Mouse (Mus musculus): ENCODE measurements around the gene Slc22a21. TPM values are rescaled to one million over a fixed set of nuclear protein-coding genes. Genes with fewer than 3 reads are reported as not detected.

Slc22a21 gene
- polyA plus RNA-seq, 1 experiment from 2014 or later, result 2.4 TPM

DNA sequence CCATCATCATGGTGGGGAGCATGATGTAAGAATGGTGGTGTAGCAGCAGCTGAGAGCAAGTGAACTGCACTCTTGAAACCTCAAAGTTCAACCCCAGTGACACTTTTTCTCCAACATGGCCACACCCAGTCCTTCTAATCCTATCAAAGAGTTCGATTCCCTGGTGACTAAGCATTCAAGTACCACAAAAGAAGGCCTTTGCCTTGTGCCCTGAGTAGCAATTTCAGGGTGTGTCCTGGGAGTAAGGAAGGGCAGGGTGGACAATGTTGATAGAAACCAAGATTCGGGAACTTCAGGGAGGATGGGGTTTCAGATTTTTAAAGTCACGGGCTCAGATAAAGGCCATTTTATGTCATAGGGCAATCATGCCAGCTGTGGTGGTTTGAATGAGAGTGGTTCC is 50.4 kb downstream of the Slc22a21 start:
- Histone ChIP-seq H3K4me3 (replicated peaks; ENCODE audit: low read depth, low read length) (no peak overlapping the region), H3K27ac (replicated peaks; ENCODE audit: low read depth, low read length) (no peak overlapping the region), H3K4me1 (ENCODE audit: control insufficient read depth, insufficient read depth, low read length) (no peaks in the 10 kb centered on the region), H3K27me3 (ENCODE audit: control insufficient read depth, insufficient read depth, low read length) (no peaks in the 10 kb centered on the region), H3K4me2 (ENCODE audit: low read length) (no peak overlapping the region), H3K9me3 (ENCODE audit: control insufficient read depth, low read length) (no peaks in the 10 kb centered on the region), H3K36me3 (ENCODE audit: control insufficient read depth, insufficient read depth, low read length) (no peaks in the 10 kb centered on the region), H3K9ac (replicated peaks; ENCODE audit: low read length) (no peak overlapping the region)
- ATAC-seq (ENCODE audit: low FRiP score, low TSS enrichment) (no peak), DNase-seq (no peak)
- WGBS, result 72% methylated on average over 3 of the region's 3 CpGs

GRCm38 (mm10) chr11:53928585-53928984 is 51.5 kb downstream of the Slc22a21 start:
- ATAC-seq (ENCODE audit: low FRiP score, low TSS enrichment), result no peak

DNA sequence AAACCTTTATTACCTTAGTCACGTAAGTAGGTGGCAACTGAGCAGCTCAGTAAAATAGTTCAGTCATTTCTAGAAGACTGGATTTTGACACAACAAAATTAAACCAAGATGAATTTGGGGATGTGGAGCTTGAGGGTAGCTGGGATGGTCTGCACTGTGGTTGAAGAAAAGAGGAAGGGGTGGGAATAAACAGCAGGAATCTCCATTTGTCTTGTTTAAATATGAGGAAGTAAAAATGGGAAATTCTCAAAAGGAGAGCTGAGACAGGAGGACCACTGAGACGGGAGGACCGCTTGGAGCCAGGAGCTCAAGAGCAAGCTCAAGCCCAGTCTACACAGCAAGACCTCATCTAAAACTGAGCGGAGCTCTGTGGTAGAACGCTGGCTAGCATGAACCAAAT is 53.8 kb downstream of the Slc22a21 start:
- no peaks in the 10 kb centered on the region for H3K4me1 ChIP-seq (ENCODE audit: control insufficient read depth, insufficient read depth, low read length)
- no peak for ATAC-seq (ENCODE audit: low FRiP score, low TSS enrichment)
- no peaks in the 10 kb centered on the region for H3K9me3 ChIP-seq (ENCODE audit: control insufficient read depth, low read length)
- H3K4me2 ChIP-seq (ENCODE audit: low read length), result no peak overlapping the region
- WGBS, result 92% methylated on average over 5 of the region's 5 CpGs
- H3K27me3 ChIP-seq (ENCODE audit: control insufficient read depth, insufficient read depth, low read length), result no peaks in the 10 kb centered on the region
- H3K27ac ChIP-seq (replicated peaks; ENCODE audit: low read depth, low read length), result no peak overlapping the region
- no peak overlapping the region for H3K4me3 ChIP-seq (replicated peaks; ENCODE audit: low read depth, low read length)
- no peak for DNase-seq
- no peak overlapping the region for H3K9ac ChIP-seq (replicated peaks; ENCODE audit: low read length)
- no peaks in the 10 kb centered on the region for H3K36me3 ChIP-seq (ENCODE audit: control insufficient read depth, insufficient read depth, low read length)

More at GRCm38 (mm10) chr11:53928585-53928984, 51.5 kb downstream of the Slc22a21 start:
- H3K9me3 ChIP-seq (ENCODE audit: control insufficient read depth, low read length), result no peaks in the 10 kb centered on the region
- no peaks in the 10 kb centered on the region for H3K4me1 ChIP-seq (ENCODE audit: control insufficient read depth, insufficient read depth, low read length)
- H3K4me3 ChIP-seq (replicated peaks; ENCODE audit: low read depth, low read length), result no peak overlapping the region
- no peaks in the 10 kb centered on the region for H3K36me3 ChIP-seq (ENCODE audit: control insufficient read depth, insufficient read depth, low read length)
- H3K9ac ChIP-seq (replicated peaks; ENCODE audit: low read length), result no peak overlapping the region
- H3K27ac ChIP-seq (replicated peaks; ENCODE audit: low read depth, low read length), result no peak overlapping the region
- 89% methylated on average over 3 of the region's 3 CpGs for WGBS
- H3K4me2 ChIP-seq (ENCODE audit: low read length), result no peak overlapping the region
- no peak for DNase-seq
- no peaks in the 10 kb centered on the region for H3K27me3 ChIP-seq (ENCODE audit: control insufficient read depth, insufficient read depth, low read length)

- no peak overlapping the region for H3K4me3 ChIP-seq (replicated peaks; ENCODE audit: low read depth, low read length)
- DNase-seq (no peak), ATAC-seq (ENCODE audit: low FRiP score, low TSS enrichment) (no peak)
- H3K27me3 ChIP-seq (ENCODE audit: control insufficient read depth, insufficient read depth, low read length), result no peaks in the 10 kb centered on the region
- whole genome bisulfite sequencing, result 97% methylated on average over 4 of the region's 4 CpGs
- no peak overlapping the region for H3K4me2 ChIP-seq (ENCODE audit: low read length)
- no peaks in the 10 kb centered on the region for H3K4me1 ChIP-seq (ENCODE audit: control insufficient read depth, insufficient read depth, low read length)
- H3K9me3 ChIP-seq (ENCODE audit: control insufficient read depth, low read length), result no peaks in the 10 kb centered on the region
- no peak overlapping the region for H3K27ac ChIP-seq (replicated peaks; ENCODE audit: low read depth, low read length)
- no peak overlapping the region for H3K9ac ChIP-seq (replicated peaks; ENCODE audit: low read length)
- no peaks in the 10 kb centered on the region for H3K36me3 ChIP-seq (ENCODE audit: control insufficient read depth, insufficient read depth, low read length)
Measured at GRCm38 (mm10) chr11:53918851-53919250, 61.3 kb downstream of the Slc22a21 start.

DNA sequence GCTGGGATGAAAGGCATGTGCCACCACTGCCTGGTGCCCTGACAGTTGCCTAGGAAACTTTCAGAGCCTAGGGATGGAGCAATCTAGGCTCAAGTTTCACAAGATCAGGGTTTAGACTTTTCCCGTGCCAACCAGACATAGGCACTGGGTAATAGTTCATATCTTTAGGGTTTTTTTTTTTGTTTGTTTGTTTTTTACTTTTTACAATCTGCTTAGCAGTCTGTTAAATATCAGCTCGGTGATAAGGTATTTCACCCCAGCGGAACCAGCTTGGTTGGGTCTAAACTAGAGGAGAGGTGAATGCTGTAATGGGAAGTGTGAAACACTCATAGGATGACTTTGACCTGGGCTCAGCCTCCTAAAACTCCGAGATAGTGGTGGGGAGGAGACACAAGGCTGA is 69.1 kb downstream of the Slc22a21 start:
- no peak overlapping the region for H3K27ac ChIP-seq (replicated peaks; ENCODE audit: low read depth, low read length)
- 87% methylated on average over 4 of the region's 4 CpGs for WGBS
- H3K4me1 ChIP-seq (ENCODE audit: control insufficient read depth, insufficient read depth, low read length), result no peaks in the 10 kb centered on the region
- no peaks in the 10 kb centered on the region for H3K36me3 ChIP-seq (ENCODE audit: control insufficient read depth, insufficient read depth, low read length)
- no peak for DNase-seq
- H3K9ac ChIP-seq (replicated peaks; ENCODE audit: low read length), result no peak overlapping the region
- ATAC-seq (ENCODE audit: low FRiP score, low TSS enrichment), result no peak
- no peak overlapping the region for H3K4me3 ChIP-seq (replicated peaks; ENCODE audit: low read depth, low read length)
- H3K27me3 ChIP-seq (ENCODE audit: control insufficient read depth, insufficient read depth, low read length), result no peaks in the 10 kb centered on the region
- H3K4me2 ChIP-seq (ENCODE audit: low read length), result no peak overlapping the region
- H3K9me3 ChIP-seq (ENCODE audit: control insufficient read depth, low read length), result no peaks in the 10 kb centered on the region

DNA sequence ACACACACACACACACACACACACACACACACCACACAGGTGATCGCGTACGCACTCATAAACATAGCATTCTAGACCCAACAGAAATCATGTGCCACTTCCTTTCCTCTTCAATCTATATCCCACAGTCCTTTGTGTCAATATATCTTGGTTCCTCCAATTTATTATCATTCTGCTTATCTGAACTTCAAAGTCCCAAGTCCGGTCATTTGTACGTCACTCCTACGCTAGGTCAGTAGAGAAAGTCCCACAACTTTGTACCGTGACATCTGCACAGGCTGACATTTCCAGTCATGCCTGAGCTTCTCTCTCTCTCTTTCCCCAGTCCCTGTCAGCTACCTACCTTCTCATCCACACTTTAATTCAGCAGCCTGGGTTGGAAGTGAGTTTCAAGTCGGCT is 71.4 kb downstream of the Slc22a21 start:
- no peak overlapping the region for H3K4me2 ChIP-seq (ENCODE audit: low read length)
- H3K4me3 ChIP-seq (replicated peaks; ENCODE audit: low read depth, low read length), result no peak overlapping the region
- no peak for DNase-seq
- H3K36me3 ChIP-seq (ENCODE audit: control insufficient read depth, insufficient read depth, low read length), result no peaks in the 10 kb centered on the region
- H3K9me3 ChIP-seq (ENCODE audit: control insufficient read depth, low read length), result no peaks in the 10 kb centered on the region
- no peak for ATAC-seq (ENCODE audit: low FRiP score, low TSS enrichment)
- H3K27me3 ChIP-seq (ENCODE audit: control insufficient read depth, insufficient read depth, low read length), result no peaks in the 10 kb centered on the region
- 94% methylated on average over 8 of the region's 8 CpGs for WGBS
- no peak overlapping the region for H3K9ac ChIP-seq (replicated peaks; ENCODE audit: low read length)
- H3K27ac ChIP-seq (replicated peaks; ENCODE audit: low read depth, low read length), result no peak overlapping the region
- no peaks in the 10 kb centered on the region for H3K4me1 ChIP-seq (ENCODE audit: control insufficient read depth, insufficient read depth, low read length)

GRCm38 (mm10) chr11:53904534-53904925 is 75.6 kb downstream of the Slc22a21 start:
- no peak for DNase-seq
- Histone ChIP-seq H3K9ac (replicated peaks; ENCODE audit: low read length) (no peak overlapping the region), H3K9me3 (ENCODE audit: control insufficient read depth, low read length) (no peaks in the 10 kb centered on the region), H3K27ac (replicated peaks; ENCODE audit: low read depth, low read length) (no peak overlapping the region), H3K4me2 (ENCODE audit: low read length) (no peak overlapping the region), H3K36me3 (ENCODE audit: control insufficient read depth, insufficient read depth, low read length) (no peaks in the 10 kb centered on the region), H3K4me1 (ENCODE audit: control insufficient read depth, insufficient read depth, low read length) (no peaks in the 10 kb centered on the region), H3K27me3 (ENCODE audit: control insufficient read depth, insufficient read depth, low read length) (no peaks in the 10 kb centered on the region), H3K4me3 (replicated peaks; ENCODE audit: low read depth, low read length) (no peak overlapping the region)
- 79% methylated on average over 9 of the region's 9 CpGs for WGBS
- ATAC-seq (ENCODE audit: low FRiP score, low TSS enrichment), result no peak

GRCm38 (mm10) chr11:53903781-53904533 is 76.2 kb downstream of the Slc22a21 start:
- no peaks in the 10 kb centered on the region for H3K27me3 ChIP-seq (ENCODE audit: control insufficient read depth, insufficient read depth, low read length)
- H3K9me3 ChIP-seq (ENCODE audit: control insufficient read depth, low read length), result no peaks in the 10 kb centered on the region
- H3K9ac ChIP-seq (replicated peaks; ENCODE audit: low read length), result no peak overlapping the region
- H3K27ac ChIP-seq (replicated peaks; ENCODE audit: low read depth, low read length), result no peak overlapping the region
- H3K4me3 ChIP-seq (replicated peaks; ENCODE audit: low read depth, low read length), result no peak overlapping the region
- 59% methylated on average over 16 of the region's 16 CpGs for WGBS
- ATAC-seq (ENCODE audit: low FRiP score, low TSS enrichment) (no peak), DNase-seq (no peak)
- H3K36me3 ChIP-seq (ENCODE audit: control insufficient read depth, insufficient read depth, low read length), result no peaks in the 10 kb centered on the region
- H3K4me1 ChIP-seq (ENCODE audit: control insufficient read depth, insufficient read depth, low read length), result no peaks in the 10 kb centered on the region
- H3K4me2 ChIP-seq (ENCODE audit: low read length), result no peak overlapping the region

DNA sequence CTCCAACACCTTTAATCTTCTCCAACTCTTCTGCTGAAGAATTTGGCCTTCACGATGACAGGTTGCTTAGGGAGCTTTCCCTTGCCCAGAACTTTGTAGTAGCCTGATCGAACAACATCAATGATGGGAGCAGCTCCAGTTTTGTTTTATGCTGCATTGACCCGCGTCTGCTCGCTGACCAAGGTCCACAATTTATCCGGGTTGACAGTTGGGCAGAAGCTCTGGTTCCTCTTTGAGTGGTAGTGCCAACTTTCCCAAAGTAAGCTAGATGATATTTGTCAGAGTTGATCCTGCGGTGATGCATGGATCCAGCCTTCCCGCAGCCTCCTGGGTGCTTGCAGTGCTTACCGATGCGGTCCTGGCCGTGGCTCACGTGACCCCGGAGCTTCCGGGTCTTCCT is 77.4 kb downstream of the Slc22a21 start:
- Histone ChIP-seq H3K27ac (replicated peaks; ENCODE audit: low read depth, low read length) (no peak overlapping the region), H3K9me3 (ENCODE audit: control insufficient read depth, low read length) (no peaks in the 10 kb centered on the region), H3K4me2 (ENCODE audit: low read length) (no peak overlapping the region), H3K36me3 (ENCODE audit: control insufficient read depth, insufficient read depth, low read length) (no peaks in the 10 kb centered on the region), H3K4me1 (ENCODE audit: control insufficient read depth, insufficient read depth, low read length) (no peaks in the 10 kb centered on the region), H3K27me3 (ENCODE audit: control insufficient read depth, insufficient read depth, low read length) (no peaks in the 10 kb centered on the region), H3K4me3 (replicated peaks; ENCODE audit: low read depth, low read length) (no peak overlapping the region), H3K9ac (replicated peaks; ENCODE audit: low read length) (no peak overlapping the region)
- ATAC-seq (ENCODE audit: low FRiP score, low TSS enrichment) (no peak), DNase-seq (no peak)
- WGBS, result 94% methylated on average over 14 of the region's 14 CpGs

All from midbrain, embryonic 14.5 days (tissue).